ENCODE assay signal across 9 mouse cellular contexts in genomic region chr17:22410756-22411155, GRCm38 (mm10). TPM values are rescaled to one million over a fixed set of nuclear protein-coding genes. Genes with fewer than 3 reads are reported as not detected.
DNase-seq lines count a peak whose midpoint lies in the region; ATAC-seq lines count a peak whose summit lies in the region.
"Had no signal": no experiment of that assay in that cellular context is flagged by ENCODE, and none has a peak within 500 bp of the region (broad histone marks: within the 10 kb centered on the region; RNA-seq: fewer than 3 reads in every experiment).

No protein-coding gene starts in this region.

- no peak for ATAC-seq in limb, embryonic 11.5 days (ENCODE audit: insufficient number of reproducible peaks, low FRiP score, low TSS enrichment, low read depth)

- H3K27me3 ChIP-seq in limb, embryonic 11.5 days (ENCODE audit: control insufficient read depth, insufficient read depth, low read length), result no peaks in the 10 kb centered on the region
- H3K27me3 ChIP-seq in limb, embryonic 10.5 days (ENCODE audit: low read depth, poor library complexity, severe bottlenecking), result no peaks in the 10 kb centered on the region

- WGBS in limb, embryonic 11.5 days, result 77% methylated on average over 2 of the region's 2 CpGs
- 79% methylated on average over 2 of the region's 2 CpGs for WGBS in limb, embryonic 10.5 days

- DNase-seq in cerebellum, adult 18-20 months, result peak; percentile 19 to 24
- no peak for DNase-seq in cerebellum, adult 9-10 months
- peak; percentile 28 for DNase-seq in limb, embryonic 11.5 days (ENCODE audit: low spot score)
- no peak for DNase-seq in limb, embryonic 10.5 days (ENCODE audit: low spot score)
- peak; percentile 20 for DNase-seq in c-Kit-positive CD71-positive TER-119-positive erythroid progenitor cells, embryonic 14.5 days (ENCODE audit: low spot score)
- peak; percentile 50 for DNase-seq in lung, postnatal 10 days
- no peak for DNase-seq in testis, postnatal 10 days (ENCODE audit: low spot score)
- DNase-seq in right cerebral cortex, postnatal 36 days (ENCODE audit: low spot score in 2 of 2), result no peak

- no peak overlapping the region for H3K9ac ChIP-seq in limb, embryonic 11.5 days (ENCODE audit: low read length)

- no peaks in the 10 kb centered on the region; the same call in 1 of the 2 replicates for H3K9me3 ChIP-seq in limb, embryonic 11.5 days (ENCODE audit: control insufficient read depth, low read length)
- H3K9me3 ChIP-seq in limb, embryonic 10.5 days (replicated peaks), result no peaks in the 10 kb centered on the region

- no peak overlapping the region for H3K27ac ChIP-seq in limb, embryonic 11.5 days (replicated peaks; ENCODE audit: low read depth, low read length)
- no peak overlapping the region for H3K27ac ChIP-seq in limb, embryonic 10.5 days
- H3K27ac ChIP-seq: macrophage had no signal

- no peak overlapping the region for H3K4me2 ChIP-seq in limb, embryonic 11.5 days (ENCODE audit: low read depth, severe bottlenecking)

- H3K36me3 ChIP-seq in limb, embryonic 11.5 days (ENCODE audit: control insufficient read depth, insufficient read depth, low read length), result no peaks in the 10 kb centered on the region
- no peaks in the 10 kb centered on the region for H3K36me3 ChIP-seq in limb, embryonic 10.5 days

- no peaks in the 10 kb centered on the region for H3K4me1 ChIP-seq in limb, embryonic 11.5 days (ENCODE audit: control insufficient read depth, insufficient read depth, low read length)
- H3K4me1 ChIP-seq in limb, embryonic 10.5 days, result no peaks in the 10 kb centered on the region

- H3K4me3 ChIP-seq in limb, embryonic 11.5 days (ENCODE audit: low read depth, low read length), result no peak overlapping the region
- no peak overlapping the region for H3K4me3 ChIP-seq in limb, embryonic 10.5 days

RNA-seq across cellular contexts. Expression of gene Zfp946, which starts 13.3 kb away (rescaled TPM):
- 25.3 and 25.7 TPM in 2 replicates for polyA plus RNA-seq in limb, embryonic 11.5 days (2014; fragmentation: Nextera tagmentation; extraction: Ambion mirVana)
- 19.0 and 23.7 TPM in 2 replicates for polyA plus RNA-seq in limb, embryonic 10.5 days (2016; fragmentation: Nextera tagmentation; extraction: Ambion mirVana)

RNA-seq across cellular contexts. Expression of gene Zfp758, which starts 49.5 kb away (rescaled TPM):
- 8.5 and 9.0 TPM in 2 replicates for polyA plus RNA-seq in limb, embryonic 11.5 days (2014; fragmentation: Nextera tagmentation; extraction: Ambion mirVana)
- 5.4 and 6.8 TPM in 2 replicates for polyA plus RNA-seq in limb, embryonic 10.5 days (2016; fragmentation: Nextera tagmentation; extraction: Ambion mirVana)

RNA-seq across cellular contexts. Expression of gene Zfp944, which starts 49.6 kb away (rescaled TPM):
- 17.9 and 18.0 TPM in 2 replicates for polyA plus RNA-seq in limb, embryonic 11.5 days (2014; fragmentation: Nextera tagmentation; extraction: Ambion mirVana)
- polyA plus RNA-seq in limb, embryonic 10.5 days (2016; fragmentation: Nextera tagmentation; extraction: Ambion mirVana), result 13.0 and 14.2 TPM in 2 replicates

Comparison
In these comparisons a context has a peak if more than half of its experiments do, and no peak if none do; other contexts are left out.
1. DNase-seq: peak in cerebellum, adult 18-20 months (2 of 2), limb, embryonic 11.5 days (single experiment), c-Kit-positive CD71-positive TER-119-positive erythroid progenitor cells, embryonic 14.5 days (single experiment) and lung, postnatal 10 days (single experiment); none in cerebellum, adult 9-10 months (single experiment), limb, embryonic 10.5 days (single experiment), testis, postnatal 10 days (single experiment) and right cerebral cortex, postnatal 36 days (0 of 2).